Comparison of ENCODE assay signal across 29 mouse cellular contexts in genomic region chr5:134009843-134010242, GRCm38 (mm10).
A peak's percentile ranks its signal among the peaks of the same experiment; 100 is the strongest.
DNase-seq lines count a peak whose midpoint lies in the region; ATAC-seq and TF ChIP-seq lines count a peak whose summit lies in the region.
"Had no signal": no experiment of that assay in that cellular context is flagged by ENCODE, and none has a peak within 500 bp of the region (broad histone marks: within the 10 kb centered on the region; RNA-seq: fewer than 3 reads in every experiment).

No protein-coding gene starts in this region.

- peak overlapping the region; percentile 14; the same call in 1 of the 2 replicates for H3K4me2 ChIP-seq in hindbrain, embryonic 13.5 days
- H3K4me2 ChIP-seq in hindbrain, embryonic 14.5 days (replicated peaks): no peak overlapping the region
- H3K4me2 ChIP-seq in midbrain, embryonic 16.5 days (ENCODE audit: low read length): peak overlapping the region; percentile 20; the same call in 1 of the 2 replicates
- no peak overlapping the region for H3K4me2 ChIP-seq in midbrain, postnatal 0 days (ENCODE audit: low read depth, low read length, poor library complexity, severe bottlenecking)
- no peak overlapping the region for H3K4me2 ChIP-seq in limb, embryonic 12.5 days
- H3K4me2 ChIP-seq: heart, embryonic 11.5 days; liver, embryonic 11.5 days; lung, embryonic 15.5 days; midbrain, embryonic 11.5 days; neural tube, embryonic 15.5 days; stomach, embryonic 15.5 days had no signal

- ATAC-seq in hindbrain, embryonic 13.5 days (ENCODE audit: low FRiP score): no peak
- no peak for ATAC-seq in hindbrain, embryonic 14.5 days (ENCODE audit: low FRiP score)
- no peak for ATAC-seq in midbrain, embryonic 16.5 days
- no peak for ATAC-seq in midbrain, postnatal 0 days (ENCODE audit: low FRiP score)
- no peak for ATAC-seq in limb, embryonic 12.5 days (ENCODE audit: insufficient number of reproducible peaks, insufficient read depth, low FRiP score, low TSS enrichment, low read depth)
- ATAC-seq: forebrain, embryonic 16.5 days had no signal

- WGBS in hindbrain, embryonic 13.5 days: 49% methylated on average over 14 of the region's 14 CpGs
- 48% methylated on average over 14 of the region's 14 CpGs for WGBS in hindbrain, embryonic 14.5 days
- 61% methylated on average over 14 of the region's 14 CpGs for WGBS in midbrain, embryonic 16.5 days
- 57% methylated on average over 14 of the region's 14 CpGs for WGBS in midbrain, postnatal 0 days
- 38% methylated on average over 14 of the region's 14 CpGs for WGBS in limb, embryonic 12.5 days

- peaks cover 34% of the 10 kb centered on the region for H3K4me1 ChIP-seq in hindbrain, embryonic 13.5 days (replicated peaks)
- peaks cover 22% of the 10 kb centered on the region; the same call in 1 of the 2 replicates for H3K4me1 ChIP-seq in hindbrain, embryonic 14.5 days (replicated peaks; ENCODE audit: control insufficient read depth, insufficient read depth, low read length)
- peaks cover 9% of the 10 kb centered on the region for H3K4me1 ChIP-seq in midbrain, embryonic 16.5 days (ENCODE audit: control insufficient read depth, insufficient read depth, low read length)
- H3K4me1 ChIP-seq in midbrain, postnatal 0 days (ENCODE audit: insufficient read depth, low read length): no peaks in the 10 kb centered on the region
- H3K4me1 ChIP-seq in limb, embryonic 12.5 days (replicated peaks): peaks cover 35% of the 10 kb centered on the region

- no peak overlapping the region for H3K9ac ChIP-seq in hindbrain, embryonic 13.5 days
- H3K9ac ChIP-seq in hindbrain, embryonic 14.5 days: no peak overlapping the region
- H3K9ac ChIP-seq in midbrain, embryonic 16.5 days (ENCODE audit: low read depth, low read length): no peak overlapping the region
- H3K9ac ChIP-seq in midbrain, postnatal 0 days (replicated peaks; ENCODE audit: low read length, poor library complexity, severe bottlenecking): no peak overlapping the region
- H3K9ac ChIP-seq in limb, embryonic 12.5 days (replicated peaks): no peak overlapping the region
- H3K9ac ChIP-seq: lung, embryonic 15.5 days; neural tube, embryonic 15.5 days; stomach, embryonic 15.5 days had no signal

- no peaks in the 10 kb centered on the region for H3K36me3 ChIP-seq in hindbrain, embryonic 13.5 days
- H3K36me3 ChIP-seq in hindbrain, embryonic 14.5 days (replicated peaks; ENCODE audit: control insufficient read depth, insufficient read depth): no peaks in the 10 kb centered on the region
- H3K36me3 ChIP-seq in midbrain, embryonic 16.5 days (ENCODE audit: control insufficient read depth, insufficient read depth, low read length): no peaks in the 10 kb centered on the region
- H3K36me3 ChIP-seq in midbrain, postnatal 0 days (ENCODE audit: insufficient read depth, low read length): no peaks in the 10 kb centered on the region
- H3K36me3 ChIP-seq in limb, embryonic 12.5 days: no peaks in the 10 kb centered on the region
- H3K36me3 ChIP-seq: forebrain, embryonic 10.5 days; G1E; lung, embryonic 15.5 days; neural tube, embryonic 15.5 days; stomach, embryonic 15.5 days had no signal

- no peak for TF ChIP-seq CTCF in midbrain, postnatal 0 days (IDR thresholded peaks at IDR 0.05)

- H3K4me3 ChIP-seq in hindbrain, embryonic 13.5 days: no peak overlapping the region
- no peak overlapping the region for H3K4me3 ChIP-seq in hindbrain, embryonic 14.5 days (replicated peaks; ENCODE audit: low read length)
- no peak overlapping the region for H3K4me3 ChIP-seq in midbrain, embryonic 16.5 days (ENCODE audit: low read depth, low read length)
- no peak overlapping the region for H3K4me3 ChIP-seq in midbrain, postnatal 0 days (ENCODE audit: low read depth, low read length)
- H3K4me3 ChIP-seq in limb, embryonic 12.5 days (replicated peaks): no peak overlapping the region
- H3K4me3 ChIP-seq: forebrain, embryonic 10.5 days; lung, embryonic 15.5 days; neural tube, embryonic 15.5 days; stomach, embryonic 15.5 days had no signal

- no peaks in the 10 kb centered on the region for H3K9me3 ChIP-seq in hindbrain, embryonic 13.5 days
- H3K9me3 ChIP-seq in hindbrain, embryonic 14.5 days (ENCODE audit: control insufficient read depth, low read length): no peaks in the 10 kb centered on the region
- no peaks in the 10 kb centered on the region for H3K9me3 ChIP-seq in midbrain, embryonic 16.5 days (replicated peaks; ENCODE audit: control insufficient read depth, low read length, poor library complexity, severe bottlenecking)
- no peaks in the 10 kb centered on the region for H3K9me3 ChIP-seq in midbrain, postnatal 0 days (ENCODE audit: low read length)
- no peaks in the 10 kb centered on the region for H3K9me3 ChIP-seq in limb, embryonic 12.5 days
- H3K9me3 ChIP-seq: forebrain, embryonic 10.5 days; lung, embryonic 15.5 days; neural tube, embryonic 15.5 days; stomach, embryonic 15.5 days had no signal

- peaks cover 17% of the 10 kb centered on the region for H3K27me3 ChIP-seq in hindbrain, embryonic 13.5 days
- H3K27me3 ChIP-seq in hindbrain, embryonic 14.5 days (ENCODE audit: control insufficient read depth, insufficient read depth, low read length): no peaks in the 10 kb centered on the region
- H3K27me3 ChIP-seq in midbrain, embryonic 16.5 days (ENCODE audit: control insufficient read depth, insufficient read depth, low read depth, low read length): peaks cover 2% of the 10 kb centered on the region; the same call in 1 of the 2 replicates
- no peaks in the 10 kb centered on the region for H3K27me3 ChIP-seq in midbrain, postnatal 0 days (ENCODE audit: insufficient read depth, low read length)
- peaks cover 8% of the 10 kb centered on the region; the same call in 1 of the 2 replicates for H3K27me3 ChIP-seq in limb, embryonic 12.5 days
- H3K27me3 ChIP-seq: lung, embryonic 15.5 days; stomach, embryonic 15.5 days had no signal

- DNase-seq in hindbrain, embryonic 14.5 days (ENCODE audit: low spot score): no peak
- DNase-seq in midbrain, postnatal 0 days (ENCODE audit: low spot score): no peak
- DNase-seq in c-Kit-positive CD71-positive TER-119-positive erythroid progenitor cells, embryonic 14.5 days (ENCODE audit: low spot score): no peak
- DNase-seq in frontal cortex, postnatal 14 days (ENCODE audit: low spot score in 2 of 2): no peak
- DNase-seq in adrenal gland, postnatal 10 days: no peak
- DNase-seq: adrenal gland, adult 8-10 months; cerebellum, adult 11 months; cerebellum, adult 9-11 months; embryo, embryonic 11 days; gastrocnemius, postnatal 10 days; heart, adult 18-20 months; heart, postnatal 36 days; kidney, adult 11 months; kidney, postnatal 14 days; layer of hippocampus, adult 9-11 months; right cerebral cortex, postnatal 25 days; thymus, postnatal 14 days had no signal

- H3K27ac ChIP-seq in hindbrain, embryonic 13.5 days: 0 out of 2 replicates have a peak overlapping the region, but pooled peaks have one; percentile 31
- H3K27ac ChIP-seq in hindbrain, embryonic 14.5 days: no peak overlapping the region
- no peak overlapping the region for H3K27ac ChIP-seq in midbrain, embryonic 16.5 days (ENCODE audit: low read length)
- no peak overlapping the region for H3K27ac ChIP-seq in midbrain, postnatal 0 days (ENCODE audit: low read depth, low read length)
- H3K27ac ChIP-seq in limb, embryonic 12.5 days: 0 out of 2 replicates have a peak overlapping the region, but pooled peaks have one; percentile 13
- H3K27ac ChIP-seq: forebrain, embryonic 10.5 days; lung, embryonic 15.5 days; neural tube, embryonic 15.5 days; stomach, embryonic 15.5 days had no signal

Comparison
In these comparisons a context has a peak if more than half of its experiments do, and no peak if none do; other contexts are left out.
1. H3K27ac ChIP-seq: peak in hindbrain, embryonic 13.5 days (single experiment) and limb, embryonic 12.5 days (single experiment); none in hindbrain, embryonic 14.5 days (single experiment), midbrain, embryonic 16.5 days (single experiment) and midbrain, postnatal 0 days (single experiment).
2. H3K4me2 ChIP-seq: peak in hindbrain, embryonic 13.5 days (single experiment) and midbrain, embryonic 16.5 days (single experiment); none in hindbrain, embryonic 14.5 days (single experiment), midbrain, postnatal 0 days (single experiment) and limb, embryonic 12.5 days (single experiment).